Mouse (Mus musculus) limb, embryonic 12.5 days (tissue): Measurements from ENCODE around the gene Fam3c. TPM values are rescaled to one million over a fixed set of nuclear protein-coding genes. Genes with fewer than 3 reads are reported as not detected.

Experiments
- ATAC-seq: fragments of 200-750 bp; cut with Nextera tagmentation; 2 replicates; pipeline ENCODE4 v1.8.0; 2017; ENCODE audit warnings: low read depth, moderate TSS enrichment; ENCODE audit not compliant: insufficient number of reproducible peaks, insufficient read depth, low FRiP score, low TSS enrichment
- H3K27ac ChIP-seq: fragments of 300-500 bp; sonication (generic); 2 replicates; pipeline ENCODE4 v1.5.1; 2016; ENCODE audit warnings: mild to moderate bottlenecking, moderate library complexity
- H3K27me3 ChIP-seq: fragments of 300-500 bp; sonication (generic); 2 replicates; pipeline ENCODE4 v1.6.1; 2016; ENCODE audit warnings: mild to moderate bottlenecking, moderate library complexity
- H3K36me3 ChIP-seq: fragments of 300-500 bp; sonication (generic); 2 replicates; pipeline ENCODE4 v1.6.1; 2016; ENCODE audit warnings: mild to moderate bottlenecking, moderate library complexity
- H3K4me1 ChIP-seq: fragments of 300-500 bp; sonication (generic); replicated peaks from 2 replicates; pipeline ENCODE4 v1.6.1; 2016
- H3K4me2 ChIP-seq: fragments of 300-500 bp; sonication (generic); 2 replicates; pipeline ENCODE4 v1.6.1; 2016; ENCODE audit warnings: mild to moderate bottlenecking, moderate library complexity
- H3K4me3 ChIP-seq: fragments of 300-500 bp; sonication (generic); replicated peaks from 2 replicates; pipeline ENCODE4 v1.5.1; 2016; ENCODE audit warnings: mild to moderate bottlenecking
- H3K9ac ChIP-seq: fragments of 300-500 bp; sonication (generic); replicated peaks from 2 replicates; pipeline ENCODE4 v1.6.1; 2016; ENCODE audit warnings: mild to moderate bottlenecking, moderate library complexity
- H3K9me3 ChIP-seq: fragments of 300-500 bp; sonication (generic); 2 replicates; pipeline ENCODE4 v1.6.1; 2016; ENCODE audit warnings: mild to moderate bottlenecking, moderate library complexity
- WGBS: fragments of 180-500 bp; shearing (Covaris S2); methylation state at CpG from one replicate; pipeline ENCODE4 v1.1.7; 2016; 5-methylcytosine and 5-hydroxymethylcytosine counted together
- polyA plus RNA-seq: library from polyadenylated mRNA; unstranded; fragments of >200 nt; fragmentation: Nextera tagmentation; extraction: Ambion mirVana; gene quantifications from 2 replicates; pipeline ENCODE4 v1.2.1, GENCODE M21; 2016

Gene Fam3c
- polyA plus RNA-seq, 1 experiment from 2014 or later, result 41.8 TPM

DNA sequence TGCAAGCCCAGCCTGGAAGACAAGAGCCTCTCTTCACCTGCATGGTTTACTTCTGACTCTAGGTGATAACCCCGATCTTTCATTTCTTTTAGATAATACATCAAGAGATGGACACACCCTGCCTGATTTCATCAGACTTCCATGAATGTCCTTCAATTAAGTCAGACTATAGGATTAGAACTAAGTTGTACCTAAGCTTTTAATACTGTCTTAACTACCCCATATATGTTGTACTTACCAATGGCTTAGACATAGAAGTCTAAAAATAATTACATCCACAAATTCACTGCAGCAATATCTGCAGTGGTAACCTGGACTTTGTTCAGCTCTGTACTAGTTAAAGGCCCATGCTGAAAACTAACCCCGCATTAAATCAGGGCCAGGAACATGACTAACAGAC is 23.5 kb downstream of the Fam3c start:
- Histone ChIP-seq H3K27me3 (no peaks in the 10 kb centered on the region), H3K27ac (no peak overlapping the region), H3K4me1 (0 out of 2 replicates have a peak, but pooled peaks cover 4% of the 10 kb centered on the region), H3K9me3 (no peaks in the 10 kb centered on the region), H3K4me2 (no peak overlapping the region), H3K4me3 (no peak overlapping the region), H3K36me3 (peaks cover 11% of the 10 kb centered on the region), H3K9ac (no peak overlapping the region)
- WGBS, result 92% methylated on average over 2 of the region's 2 CpGs
- ATAC-seq, result no peak

GRCm38 (mm10) chr6:22330169-22330960 is 25.7 kb downstream of the Fam3c start:
- no peak for ATAC-seq
- H3K9me3 ChIP-seq, result no peaks in the 10 kb centered on the region
- H3K9ac ChIP-seq, result no peak overlapping the region
- H3K4me1 ChIP-seq, result 0 out of 2 replicates have a peak, but pooled peaks cover 4% of the 10 kb centered on the region
- H3K4me2 ChIP-seq, result no peak overlapping the region
- H3K27ac ChIP-seq, result no peak overlapping the region
- no peaks in the 10 kb centered on the region for H3K27me3 ChIP-seq
- no peak overlapping the region for H3K4me3 ChIP-seq
- H3K36me3 ChIP-seq, result peaks cover 9% of the 10 kb centered on the region
- 82% methylated on average over 13 of the region's 13 CpGs for whole genome bisulfite sequencing

GRCm38 (mm10) chr6:22327931-22328330 is 28.1 kb downstream of the Fam3c start:
- 69% methylated on average over 8 of the region's 8 CpGs for WGBS
- H3K9ac ChIP-seq, result no peak overlapping the region
- H3K36me3 ChIP-seq, result peaks cover 18% of the 10 kb centered on the region
- no peak overlapping the region for H3K27ac ChIP-seq
- H3K4me1 ChIP-seq, result 0 out of 2 replicates have a peak, but pooled peaks cover 4% of the 10 kb centered on the region
- no peaks in the 10 kb centered on the region for H3K9me3 ChIP-seq
- no peak for ATAC-seq
- H3K4me2 ChIP-seq, result no peak overlapping the region
- H3K27me3 ChIP-seq, result no peaks in the 10 kb centered on the region
- no peak overlapping the region for H3K4me3 ChIP-seq

- Histone ChIP-seq H3K9me3 (no peaks in the 10 kb centered on the region), H3K4me1 (0 out of 2 replicates have a peak, but pooled peaks cover 4% of the 10 kb centered on the region), H3K27me3 (no peaks in the 10 kb centered on the region), H3K9ac (no peak overlapping the region), H3K4me2 (no peak overlapping the region), H3K36me3 (peaks cover 18% of the 10 kb centered on the region), H3K27ac (no peak overlapping the region), H3K4me3 (no peak overlapping the region)
- no peak for ATAC-seq
- 77% methylated on average over 4 of the region's 4 CpGs for WGBS
Observed at GRCm38 (mm10) chr6:22327091-22327490, 29.0 kb downstream of the Fam3c start.

DNA sequence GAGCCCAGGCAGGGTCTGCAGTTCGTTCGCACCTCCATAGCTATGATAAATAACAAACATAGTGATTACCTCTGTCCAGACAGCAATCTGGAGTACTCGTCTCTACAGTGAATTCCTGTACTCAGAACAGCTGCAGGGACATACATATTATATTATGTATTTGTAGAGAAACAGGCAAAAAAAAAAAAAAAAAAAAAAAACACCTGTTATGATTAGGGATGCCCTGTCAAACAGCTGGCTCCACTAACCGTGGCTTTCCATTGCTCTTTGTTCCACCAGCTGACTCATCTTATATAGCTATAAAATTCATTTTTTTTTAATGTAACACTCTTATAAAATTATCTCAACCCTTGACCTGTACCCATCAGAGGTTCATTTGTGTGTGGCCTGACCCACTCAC is 29.8 kb downstream of the Fam3c start:
- H3K27me3 ChIP-seq, result no peaks in the 10 kb centered on the region
- ATAC-seq, result no peak
- H3K9me3 ChIP-seq, result no peaks in the 10 kb centered on the region
- no peak overlapping the region for H3K4me3 ChIP-seq
- H3K9ac ChIP-seq, result no peak overlapping the region
- H3K4me2 ChIP-seq, result no peak overlapping the region
- peaks cover 20% of the 10 kb centered on the region for H3K36me3 ChIP-seq
- 0 out of 2 replicates have a peak, but pooled peaks cover 4% of the 10 kb centered on the region for H3K4me1 ChIP-seq
- no peak overlapping the region for H3K27ac ChIP-seq
- 80% methylated on average over 4 of the region's 4 CpGs for WGBS

GRCm38 (mm10) chr6:22325364-22326072 is 30.5 kb downstream of the Fam3c start:
- Histone ChIP-seq H3K9me3 (no peaks in the 10 kb centered on the region), H3K4me3 (no peak overlapping the region), H3K36me3 (peaks cover 28% of the 10 kb centered on the region), H3K9ac (no peak overlapping the region), H3K27me3 (no peaks in the 10 kb centered on the region), H3K27ac (no peak overlapping the region), H3K4me2 (no peak overlapping the region), H3K4me1 (no peaks in the 10 kb centered on the region)
- ATAC-seq, result peak; percentile 28; the same call in 1 of the 2 replicates
- 58% methylated on average over 13 of the region's 13 CpGs for WGBS

- no peak for ATAC-seq
- Histone ChIP-seq H3K4me2 (no peak overlapping the region), H3K4me3 (no peak overlapping the region), H3K9me3 (no peaks in the 10 kb centered on the region), H3K4me1 (peaks cover 6% of the 10 kb centered on the region; the same call in 1 of the 2 replicates), H3K27ac (no peak overlapping the region), H3K9ac (no peak overlapping the region), H3K27me3 (no peaks in the 10 kb centered on the region), H3K36me3 (no peaks in the 10 kb centered on the region)
- WGBS, result 48% methylated on average over 14 of the region's 14 CpGs
Observed at GRCm38 (mm10) chr6:22298059-22298458, 58.0 kb downstream of the Fam3c start.

- no peak for ATAC-seq
- H3K27ac ChIP-seq, result no peak overlapping the region
Observed at GRCm38 (mm10) chr6:22297028-22297427, 59.0 kb downstream of the Fam3c start.

DNA sequence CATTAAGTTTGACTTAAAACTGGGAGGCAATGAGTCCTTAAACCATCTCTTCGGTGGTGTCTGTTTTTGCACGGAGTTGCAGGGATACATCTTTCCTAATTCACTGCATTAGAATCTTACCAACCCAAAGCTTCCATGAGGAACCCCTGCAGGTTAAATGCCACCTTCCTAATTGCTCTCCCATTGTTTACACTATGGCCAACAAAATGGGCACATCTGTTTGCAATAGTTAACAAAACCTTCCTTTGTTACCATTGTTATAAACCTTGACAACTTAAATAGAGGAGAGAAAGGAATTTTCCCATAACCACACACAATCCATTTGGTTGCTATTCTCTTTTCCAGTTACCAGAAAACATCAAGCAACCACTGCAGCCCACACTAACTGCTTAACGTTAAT is 62.1 kb downstream of the Fam3c start:
- no peak for ATAC-seq
- Histone ChIP-seq H3K4me2 (no peak overlapping the region), H3K27me3 (peaks cover 13% of the 10 kb centered on the region), H3K4me3 (no peak overlapping the region), H3K9me3 (no peaks in the 10 kb centered on the region), H3K9ac (no peak overlapping the region), H3K27ac (no peak overlapping the region), H3K36me3 (no peaks in the 10 kb centered on the region), H3K4me1 (peaks cover 10% of the 10 kb centered on the region; the same call in 1 of the 2 replicates)
- WGBS, result 58% methylated on average over 3 of the region's 3 CpGs

More at GRCm38 (mm10) chr6:22297028-22297427, 59.0 kb downstream of the Fam3c start:
- no peak overlapping the region for H3K9ac ChIP-seq
- peaks cover 6% of the 10 kb centered on the region; the same call in 1 of the 2 replicates for H3K4me1 ChIP-seq
- H3K4me2 ChIP-seq, result no peak overlapping the region
- no peaks in the 10 kb centered on the region for H3K36me3 ChIP-seq
- H3K4me3 ChIP-seq, result no peak overlapping the region
- WGBS, result 77% methylated on average over 6 of the region's 6 CpGs
- H3K9me3 ChIP-seq, result no peaks in the 10 kb centered on the region
- no peaks in the 10 kb centered on the region for H3K27me3 ChIP-seq

DNA sequence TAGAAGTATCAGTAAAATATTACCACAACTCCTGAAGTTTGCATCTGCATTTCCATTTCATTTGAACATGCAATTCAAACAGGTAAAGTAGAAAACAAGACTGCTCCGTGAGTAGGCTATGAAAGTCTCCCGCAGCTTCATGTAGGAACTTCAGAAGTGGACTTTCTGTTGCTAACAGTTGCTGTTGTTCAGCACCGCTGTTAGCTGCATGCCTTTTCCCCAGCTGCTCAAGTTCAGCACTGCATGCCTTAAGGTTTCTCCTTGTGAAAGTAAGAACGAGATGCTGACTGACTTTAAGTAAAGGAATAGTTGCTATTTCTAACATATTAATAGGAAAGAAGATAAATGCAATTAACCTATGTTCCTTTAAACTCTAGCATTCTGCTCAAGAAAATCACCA is 64.0 kb downstream of the Fam3c start:
- no peak overlapping the region for H3K9ac ChIP-seq
- no peak overlapping the region for H3K4me2 ChIP-seq
- peaks cover 32% of the 10 kb centered on the region for H3K27me3 ChIP-seq
- WGBS, result 19% methylated on average over 4 of the region's 4 CpGs
- H3K4me1 ChIP-seq, result peaks cover 17% of the 10 kb centered on the region
- no peak for ATAC-seq
- H3K27ac ChIP-seq, result no peak overlapping the region
- no peaks in the 10 kb centered on the region for H3K36me3 ChIP-seq
- H3K9me3 ChIP-seq, result no peaks in the 10 kb centered on the region
- no peak overlapping the region for H3K4me3 ChIP-seq

DNA sequence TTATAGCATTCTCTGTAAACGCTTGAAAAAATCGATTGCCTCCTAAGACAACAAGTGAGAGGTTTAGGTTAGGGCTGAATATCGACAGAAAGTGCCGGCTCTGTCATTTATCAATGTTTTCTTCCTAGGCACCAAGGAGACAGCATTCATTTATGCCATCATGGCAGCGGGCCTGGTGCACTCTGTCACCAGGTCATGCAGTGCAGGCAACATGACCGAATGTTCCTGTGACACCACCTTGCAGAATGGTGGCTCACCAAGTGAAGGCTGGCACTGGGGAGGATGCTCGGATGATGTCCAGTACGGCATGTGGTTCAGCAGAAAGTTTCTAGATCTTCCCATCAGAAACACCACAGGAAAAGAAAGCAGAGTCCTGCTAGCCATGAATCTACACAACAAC is 65.3 kb downstream of the Fam3c start:
- ATAC-seq, result no peak
- Histone ChIP-seq H3K9ac (no peak overlapping the region), H3K27me3 (peaks cover 43% of the 10 kb centered on the region), H3K4me1 (peaks cover 17% of the 10 kb centered on the region), H3K9me3 (no peaks in the 10 kb centered on the region), H3K27ac (no peak overlapping the region), H3K4me2 (no peak overlapping the region), H3K4me3 (no peak overlapping the region), H3K36me3 (no peaks in the 10 kb centered on the region)
- 73% methylated on average over 8 of the region's 8 CpGs for WGBS
